Mouse (Mus musculus) small intestine, adult 2 months (tissue): ENCODE measurements around the gene Cubn. TPM values are rescaled to one million over a fixed set of nuclear protein-coding genes. Genes with fewer than 3 reads are reported as not detected.
A peak's percentile ranks its signal among the peaks of the same experiment; 100 is the strongest.

Experiments used
- H3K27ac ChIP-seq: fragments of 200-500 bp; 2 replicates; pipeline ENCODE4 v1.5.1; 2012; ENCODE audit warnings: low read depth, low read length, control low read depth, inconsistent platforms; ENCODE audit not compliant: insufficient read depth
- H3K27me3 ChIP-seq: fragments of 200-500 bp; 2 replicates; pipeline ENCODE4 v1.6.1; 2012; ENCODE audit warnings: mild to moderate bottlenecking, moderate library complexity, low read length, inconsistent platforms; ENCODE audit not compliant: control insufficient read depth, insufficient read depth
- H3K36me3 ChIP-seq: fragments of 200-500 bp; 2 replicates; pipeline ENCODE4 v1.6.1; 2012; ENCODE audit warnings: mild to moderate bottlenecking, low read length, control low read depth, inconsistent platforms; ENCODE audit not compliant: control insufficient read depth, insufficient read depth
- H3K4me1 ChIP-seq: fragments of 200-500 bp; 2 replicates; pipeline ENCODE4 v1.6.1; 2012; ENCODE audit warnings: low read length, inconsistent platforms, mixed read lengths; ENCODE audit not compliant: control insufficient read depth, insufficient read depth, insufficient read length
- H3K4me3 ChIP-seq: fragments of 200-500 bp; 2 replicates; pipeline ENCODE4 v1.5.1; 2012; ENCODE audit warnings: low read depth, mild to moderate bottlenecking, control low read depth, inconsistent platforms, low read length, moderate library complexity
- CTCF ChIP-seq: fragments of 200-500 bp; IDR thresholded peaks from 2 replicates; pipeline ENCODE4 v1.5.1; 2012; ENCODE audit warnings: low read depth, mild to moderate bottlenecking, control low read depth, inconsistent platforms, low read length, moderate library complexity, mixed read lengths; ENCODE audit not compliant: insufficient replicate concordance, insufficient read length; ENCODE audit errors: extremely low read depth
- POLR2A ChIP-seq: fragments of 200-500 bp; IDR thresholded peaks from 2 replicates; pipeline ENCODE4 v1.6.1; 2012; ENCODE audit warnings: low read depth, mild to moderate bottlenecking, control low read depth, inconsistent platforms, low read length, moderate library complexity
- WGBS: fragments of 180-500 bp; shearing (Covaris S2); methylation state at CpG from one replicate; pipeline ENCODE4 v1.1.7; 2018; 5-methylcytosine and 5-hydroxymethylcytosine counted together
- polyA plus RNA-seq: library from polyadenylated mRNA; depleted of rRNA; stranded (reverse); fragments of >200 nt; gene quantifications from 2 replicates; pipeline ENCODE4 v1.2.3, GENCODE M21; 2012

Gene Cubn
- polyA plus RNA-seq, 1 experiment = 29.7 TPM

- TF ChIP-seq POLR2A = no peak
- TF ChIP-seq CTCF = no peak
- no peaks in the 10 kb centered on the region for H3K27me3 ChIP-seq
- peak overlapping the region; percentile 42; the same call in 1 of the 2 replicates for H3K27ac ChIP-seq
- peaks cover 27% of the 10 kb centered on the region for H3K36me3 ChIP-seq
- WGBS = 49% methylated on average over 8 of the region's 8 CpGs
- H3K4me3 ChIP-seq = no peak overlapping the region
- H3K4me1 ChIP-seq = peaks cover 7% of the 10 kb centered on the region; the same call in 1 of the 2 replicates
These were observed 5.1 kb downstream of the Cubn start for GRCm38 (mm10) chr2:13486470-13486869.

GRCm38 (mm10) chr2:13484566-13484965 is 7.0 kb downstream of the Cubn start:
- Histone ChIP-seq H3K4me3 (no peak overlapping the region), H3K27me3 (no peaks in the 10 kb centered on the region), H3K27ac (no peak overlapping the region), H3K36me3 (peaks cover 26% of the 10 kb centered on the region), H3K4me1 (peaks cover 12% of the 10 kb centered on the region; the same call in 1 of the 2 replicates)
- 26% methylated on average over 3 of the region's 3 CpGs for WGBS
- TF ChIP-seq POLR2A (no peak), CTCF (no peak)

GRCm38 (mm10) chr2:13480744-13481143 is 10.9 kb downstream of the Cubn start:
- 64% methylated on average over 2 of the region's 2 CpGs for WGBS
- Histone ChIP-seq H3K4me1 (peaks cover 20% of the 10 kb centered on the region; the same call in 1 of the 2 replicates), H3K27ac (no peak overlapping the region), H3K27me3 (no peaks in the 10 kb centered on the region), H3K36me3 (peaks cover 15% of the 10 kb centered on the region), H3K4me3 (no peak overlapping the region)
- TF ChIP-seq POLR2A = no peak
- TF ChIP-seq CTCF = no peak

GRCm38 (mm10) chr2:13479165-13479564 is 12.4 kb downstream of the Cubn start:
- TF ChIP-seq POLR2A = no peak
- no peak for TF ChIP-seq CTCF
- peaks cover 18% of the 10 kb centered on the region; the same call in 1 of the 2 replicates for H3K4me1 ChIP-seq
- peaks cover 13% of the 10 kb centered on the region for H3K36me3 ChIP-seq
- peak overlapping the region; percentile 70 for H3K27ac ChIP-seq
- H3K27me3 ChIP-seq = no peaks in the 10 kb centered on the region
- H3K4me3 ChIP-seq = no peak overlapping the region
- 34% methylated on average over 7 of the region's 7 CpGs for WGBS

GRCm38 (mm10) chr2:13470108-13470507 is 21.5 kb downstream of the Cubn start:
- Histone ChIP-seq H3K36me3 (peaks cover 19% of the 10 kb centered on the region), H3K4me3 (no peak overlapping the region), H3K4me1 (no peaks in the 10 kb centered on the region), H3K27ac (no peak overlapping the region), H3K27me3 (no peaks in the 10 kb centered on the region)
- TF ChIP-seq CTCF (no peak), POLR2A (no peak)
- WGBS = 32% methylated on average over 3 of the region's 3 CpGs

GRCm38 (mm10) chr2:13469641-13470040 is 22.0 kb downstream of the Cubn start:
- Histone ChIP-seq H3K4me3 (no peak overlapping the region), H3K4me1 (no peaks in the 10 kb centered on the region), H3K36me3 (peaks cover 20% of the 10 kb centered on the region), H3K27ac (peak overlapping the region; percentile 52), H3K27me3 (no peaks in the 10 kb centered on the region)
- TF ChIP-seq CTCF = no peak
- no peak for TF ChIP-seq POLR2A
- WGBS = 62% methylated on average over 4 of the region's 4 CpGs

GRCm38 (mm10) chr2:13466685-13467084 is 24.9 kb downstream of the Cubn start:
- Histone ChIP-seq H3K27me3 (no peaks in the 10 kb centered on the region), H3K4me1 (no peaks in the 10 kb centered on the region), H3K4me3 (no peak overlapping the region), H3K36me3 (peaks cover 16% of the 10 kb centered on the region), H3K27ac (no peak overlapping the region)
- TF ChIP-seq CTCF (no peak), POLR2A (no peak)
- 77% methylated on average over 3 of the region's 3 CpGs for WGBS

- TF ChIP-seq POLR2A (no peak), CTCF (no peak)
- H3K27ac ChIP-seq = no peak overlapping the region
- no peak overlapping the region for H3K4me3 ChIP-seq
- peaks cover 15% of the 10 kb centered on the region; the same call in 1 of the 2 replicates for H3K36me3 ChIP-seq
- no peaks in the 10 kb centered on the region for H3K4me1 ChIP-seq
- 91% methylated on average over 2 of the region's 2 CpGs for WGBS
- H3K27me3 ChIP-seq = no peaks in the 10 kb centered on the region; the same call in 1 of the 2 replicates
These were observed 33.5 kb downstream of the Cubn start for GRCm38 (mm10) chr2:13458088-13458487.
